Mouse (Mus musculus): ENCODE results near the gene Gucy1b1. TPM values are rescaled to one million over a fixed set of nuclear protein-coding genes. Genes with fewer than 3 reads are reported as not detected.

The Gucy1b1 gene
- total RNA-seq, 2 experiments from 2014 or later = 3.5 to 4.5 TPM

DNA sequence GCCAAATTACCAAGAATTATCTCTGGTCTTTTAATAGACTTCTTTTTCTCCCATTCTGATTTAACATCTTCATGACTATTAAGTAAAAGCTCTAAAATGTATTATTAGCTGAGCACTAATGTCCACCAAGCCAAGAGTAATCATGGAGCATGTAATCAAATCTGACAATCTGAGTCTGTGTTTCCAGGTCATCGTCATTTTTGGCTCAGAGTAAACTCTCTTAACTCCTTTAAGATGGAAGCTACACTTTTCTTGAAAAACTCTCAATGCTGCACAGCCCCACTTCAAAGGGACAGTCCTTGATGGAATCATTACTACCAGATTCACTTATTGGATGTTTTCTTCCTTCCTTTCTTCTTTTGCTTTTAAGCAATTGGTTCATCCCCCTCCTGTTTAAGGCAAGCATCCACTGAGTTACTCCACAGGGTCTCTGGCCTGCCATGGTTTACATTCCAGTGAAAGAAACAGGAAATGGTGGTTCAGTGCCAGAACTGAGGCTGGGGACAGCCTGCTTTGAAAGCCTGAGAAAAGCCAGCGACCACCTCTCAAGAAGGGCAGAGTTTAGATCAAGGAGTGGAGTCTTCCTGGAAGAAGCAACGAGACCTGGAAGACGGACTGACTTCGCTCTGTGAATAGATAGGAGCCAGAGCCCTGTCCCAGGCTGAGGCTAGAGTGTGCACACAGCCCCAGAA is 20.1 kb downstream of the Gucy1b1 start:
- intact Hi-C loops (cut with DNase I) = no loop called here
- H3K4me3 ChIP-seq = no peak overlapping the region
- peak overlapping the region; percentile 24; the same call in 1 of the 2 replicates for H3K27ac ChIP-seq
- TF ChIP-seq CTCF (IDR thresholded peaks at IDR 0.05) = no peak
- no peak for DNase-seq

DNA sequence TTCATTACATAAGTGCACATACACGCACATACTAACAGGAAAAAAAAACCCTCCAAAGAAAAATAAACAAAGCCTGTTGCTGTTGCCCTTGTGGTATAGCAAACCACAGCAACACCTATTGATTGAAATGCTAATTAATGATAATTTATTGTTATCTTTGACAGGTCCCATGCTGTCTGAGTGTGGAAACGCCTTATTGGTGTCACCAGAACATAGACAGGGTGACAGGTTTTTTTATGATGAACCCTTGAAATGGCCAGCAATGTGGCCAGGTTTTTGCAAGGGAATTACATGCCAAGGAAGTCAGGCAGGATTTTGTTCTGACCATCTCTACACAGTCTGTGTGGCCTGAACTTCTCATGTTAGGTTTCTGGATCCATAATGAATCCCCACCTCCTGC is 22.5 kb downstream of the Gucy1b1 start:
- no peak overlapping the region for H3K27ac ChIP-seq
- no peak for TF ChIP-seq CTCF (IDR thresholded peaks at IDR 0.05)
- H3K4me3 ChIP-seq = no peak overlapping the region
- no peak for DNase-seq
- intact Hi-C loops (cut with DNase I) = no loop called here

DNA sequence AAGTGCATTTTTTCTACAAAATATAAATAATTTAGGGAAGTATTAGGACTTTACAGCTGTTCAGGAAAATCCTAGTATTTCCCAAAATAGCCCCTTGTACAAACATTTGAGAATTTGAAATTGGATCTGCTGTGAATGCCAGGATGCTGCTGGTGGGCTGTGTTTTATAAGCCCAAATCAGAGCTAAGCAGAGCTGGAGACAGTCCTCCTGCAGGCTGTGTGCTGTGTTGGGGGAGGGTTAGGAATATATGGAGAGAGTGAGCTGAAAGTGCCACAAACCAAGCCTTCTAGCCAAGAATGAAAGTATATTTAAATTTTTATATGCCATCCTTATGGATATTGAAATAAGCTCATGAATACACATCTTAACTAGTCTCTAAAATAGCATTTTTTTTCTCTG is 23.0 kb downstream of the Gucy1b1 start:
- TF ChIP-seq CTCF (IDR thresholded peaks at IDR 0.05) = no peak
- H3K4me3 ChIP-seq = no peak overlapping the region
- no peak for DNase-seq
- no peak overlapping the region for H3K27ac ChIP-seq
- intact Hi-C loops (cut with DNase I) = no loop called here

- Histone ChIP-seq H3K4me3 (peak overlapping the region; percentile 34; the same call in 1 of the 2 replicates), H3K27ac (no peak overlapping the region)
- TF ChIP-seq CTCF (IDR thresholded peaks at IDR 0.05) = no peak
- DNase-seq = no peak
- intact Hi-C loops (cut with DNase I) = no loop called here
Observed at GRCm38 (mm10) chr3:82048681-82049080, 25.8 kb downstream of the Gucy1b1 start.

- no peak overlapping the region for H3K4me3 ChIP-seq
- no peak for DNase-seq
- no peak overlapping the region for H3K27ac ChIP-seq
- intact Hi-C loops (cut with DNase I) = no loop called here
- TF ChIP-seq CTCF (IDR thresholded peaks at IDR 0.05) = no peak
Observed at GRCm38 (mm10) chr3:82048078-82048477, 26.4 kb downstream of the Gucy1b1 start.

DNA sequence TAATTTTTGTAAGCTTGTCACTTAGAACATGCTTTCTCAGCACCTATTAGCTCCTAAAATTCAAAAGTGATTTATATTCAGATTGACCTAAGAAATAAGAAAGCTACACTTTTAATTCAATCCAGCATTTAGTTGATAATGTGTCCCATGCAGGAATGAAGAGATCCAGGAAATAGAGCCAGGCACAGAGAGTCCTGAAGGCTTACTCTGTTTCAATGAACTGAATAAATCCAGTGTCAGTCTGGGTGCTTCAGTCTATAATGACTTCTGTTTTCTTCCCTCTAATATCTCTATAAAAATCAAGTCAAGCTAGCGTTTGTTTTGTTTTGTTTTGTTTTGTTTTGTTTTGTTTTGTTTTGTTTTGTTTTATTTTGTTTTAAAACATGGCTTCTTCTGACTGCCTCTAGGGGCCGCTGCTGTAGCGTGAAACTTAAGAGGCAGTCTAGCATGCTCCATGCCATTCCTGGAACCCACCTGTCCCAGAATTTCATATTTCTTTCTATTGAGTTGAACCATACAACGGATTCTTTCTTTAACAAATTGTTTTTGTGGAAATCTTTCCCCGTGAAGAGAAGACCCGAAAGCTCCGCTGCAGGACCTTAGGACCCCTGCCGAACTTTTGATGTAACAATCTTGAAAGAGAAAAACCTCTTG is 27.3 kb downstream of the Gucy1b1 start:
- peak; percentile 82 for TF ChIP-seq CTCF (IDR thresholded peaks at IDR 0.05)
- H3K27ac ChIP-seq = no peak overlapping the region
- intact Hi-C loops (cut with DNase I) = loop anchor here (2.0 kb wide), 1 partner anchor 286 kb away; no protein-coding TSS in a partner anchor
- peak; percentile 40 for DNase-seq
- H3K4me3 ChIP-seq = no peak overlapping the region

DNA sequence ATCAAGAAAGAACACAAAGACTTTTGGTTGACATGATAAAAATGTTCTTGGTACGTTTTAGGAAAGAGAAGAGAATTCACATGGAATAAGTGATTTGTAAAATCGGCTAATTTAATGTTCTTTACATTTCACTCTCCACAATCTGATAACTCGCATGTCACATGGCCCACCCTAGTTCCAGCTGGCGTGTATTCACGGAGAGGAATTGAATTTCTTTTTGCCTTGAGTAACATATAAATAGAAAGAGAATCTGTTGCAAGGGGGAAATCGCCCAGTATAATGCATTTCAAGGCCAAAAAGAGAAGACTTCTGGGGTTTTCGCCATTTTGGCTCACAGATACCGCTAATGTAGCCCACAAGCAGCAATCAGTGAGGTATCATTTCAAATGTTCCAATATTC is 28.4 kb downstream of the Gucy1b1 start:
- intact Hi-C loops (cut with DNase I) = loop anchor here (2.0 kb wide), 1 partner anchor 287 kb away; no protein-coding TSS in a partner anchor
- no peak for TF ChIP-seq CTCF (IDR thresholded peaks at IDR 0.05)
- no peak overlapping the region for H3K4me3 ChIP-seq
- no peak overlapping the region for H3K27ac ChIP-seq
- DNase-seq = no peak

GRCm38 (mm10) chr3:82044902-82045301 is 29.6 kb downstream of the Gucy1b1 start:
- intact Hi-C loops (cut with DNase I) = no loop called here
- no peak for TF ChIP-seq CTCF (IDR thresholded peaks at IDR 0.05)
- DNase-seq = no peak

GRCm38 (mm10) chr3:82043676-82044075 is 30.8 kb downstream of the Gucy1b1 start:
- no peak for TF ChIP-seq CTCF (IDR thresholded peaks at IDR 0.05)
- Histone ChIP-seq H3K27ac (no peak overlapping the region), H3K4me3 (no peak overlapping the region)
- no peak for DNase-seq
- intact Hi-C loops (cut with DNase I) = no loop called here

More at GRCm38 (mm10) chr3:82044902-82045301, 29.6 kb downstream of the Gucy1b1 start:
- Histone ChIP-seq H3K27ac (no peak overlapping the region), H3K4me3 (no peak overlapping the region)

DNA sequence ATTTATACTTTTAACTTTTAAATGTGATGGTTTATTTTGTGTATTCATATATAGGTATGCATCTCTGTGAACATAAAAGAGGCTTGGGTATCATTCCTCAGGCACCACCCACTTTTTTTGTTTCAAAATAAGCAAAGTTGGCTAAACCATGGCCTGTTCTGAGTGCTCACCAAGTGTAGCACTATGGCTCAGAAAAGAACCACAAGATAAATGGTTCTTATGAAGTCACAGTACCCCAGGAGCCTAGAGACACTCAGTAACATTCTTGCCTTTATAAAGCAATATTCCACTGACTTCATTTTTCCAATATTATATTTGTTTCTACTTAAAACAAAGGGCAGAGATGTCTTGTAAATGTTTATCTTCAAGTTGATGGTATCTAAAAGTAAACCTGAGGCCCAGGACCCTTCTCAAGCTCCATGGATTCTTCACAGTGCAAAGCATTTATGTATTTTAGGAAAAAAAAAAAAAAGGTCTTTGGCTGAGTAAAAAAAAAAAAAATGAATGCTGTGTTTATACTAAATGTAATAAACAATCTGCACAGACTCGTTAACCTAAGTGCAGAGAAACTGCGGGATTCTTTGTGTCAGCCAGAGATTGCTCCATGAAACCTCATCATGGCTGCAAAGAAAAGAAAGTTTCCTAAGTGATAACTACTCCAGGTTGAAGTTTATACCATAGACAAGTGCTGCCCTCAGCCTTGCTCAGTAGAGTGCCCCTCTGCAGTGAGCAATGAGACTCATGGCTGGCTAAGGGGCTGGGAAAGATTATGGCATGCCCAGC is 38.0 kb downstream of the Gucy1b1 start:
- TF ChIP-seq CTCF (IDR thresholded peaks at IDR 0.05) = no peak
- intact Hi-C loops (cut with DNase I) = no loop called here
- Histone ChIP-seq H3K4me3 (no peak overlapping the region), H3K27ac (no peak overlapping the region)
- DNase-seq = no peak

DNA sequence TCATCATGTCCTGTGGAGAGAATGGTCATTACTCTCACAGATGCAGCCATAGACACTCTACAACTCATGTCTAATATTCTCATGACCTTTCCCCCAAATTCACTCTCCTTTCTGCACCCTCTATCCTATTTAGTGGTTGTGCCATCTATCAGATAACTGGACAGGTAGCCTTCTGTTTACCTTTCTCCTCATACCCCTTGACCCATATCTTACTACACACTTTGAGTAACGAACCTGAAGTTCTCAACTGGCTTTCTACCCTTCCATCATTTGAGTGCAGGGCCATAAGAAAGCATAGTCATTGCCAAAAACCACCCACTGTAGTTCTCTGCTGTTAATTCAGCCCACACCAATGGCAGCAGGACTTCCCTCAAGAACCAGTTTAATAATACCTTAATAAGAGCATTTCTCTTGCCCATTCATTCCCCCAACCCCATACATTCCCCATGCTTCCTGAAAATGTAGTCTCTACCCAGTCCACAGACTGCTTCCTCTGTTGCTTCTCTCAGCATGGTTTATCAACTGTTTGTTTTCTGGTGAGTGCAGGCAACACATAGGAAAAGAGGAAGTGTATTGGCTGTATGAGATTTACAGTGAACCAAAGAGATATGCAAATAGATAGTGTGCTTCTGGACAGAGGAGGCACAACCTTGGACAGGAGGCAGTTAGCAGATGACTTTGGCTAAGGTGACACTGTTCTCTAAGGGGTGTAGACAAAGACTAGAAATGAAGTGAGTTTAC is 44.3 kb downstream of the Gucy1b1 start:
- H3K27ac ChIP-seq = no peak overlapping the region
- no peak for DNase-seq
- no peak overlapping the region for H3K4me3 ChIP-seq
- intact Hi-C loops (cut with DNase I) = no loop called here
- TF ChIP-seq CTCF (IDR thresholded peaks at IDR 0.05) = no peak

DNA sequence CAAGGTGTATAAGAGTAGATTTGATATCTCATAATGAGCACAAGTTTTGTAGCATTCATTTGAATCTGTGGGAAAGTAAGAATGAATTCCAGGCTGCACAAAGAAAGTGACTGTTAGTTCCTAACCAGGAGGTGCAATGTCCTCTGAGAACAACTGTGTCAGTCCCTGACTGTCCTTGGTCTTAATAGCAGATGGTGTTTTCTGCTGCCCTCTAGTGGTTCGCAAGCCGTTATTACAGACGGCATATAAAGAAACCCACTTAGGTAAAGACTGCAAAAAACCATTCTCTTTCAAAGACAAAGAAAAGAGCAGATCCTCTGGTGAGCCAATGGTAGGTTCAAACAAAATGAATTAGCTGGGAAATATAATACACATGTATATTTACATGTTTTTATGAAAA is 45.3 kb downstream of the Gucy1b1 start:
- intact Hi-C loops (cut with DNase I) = loop anchor here (2.0 kb wide), 1 partner anchor 34 kb away; no protein-coding TSS in a partner anchor
- DNase-seq = peak; percentile 29
- peak; percentile 79 for TF ChIP-seq CTCF (IDR thresholded peaks at IDR 0.05)
- Histone ChIP-seq H3K4me3 (no peak overlapping the region), H3K27ac (no peak overlapping the region)
